ENCODE assay signal across 14 mouse cellular contexts in genomic region chr1:190570563-190570962, GRCm38 (mm10).
"Had no signal": no experiment of that assay in that cellular context is flagged by ENCODE, and none has a peak within 500 bp of the region (broad histone marks: within the 10 kb centered on the region; RNA-seq: fewer than 3 reads in every experiment).

No protein-coding gene starts in this region.

- ATAC-seq: midbrain, embryonic 16.5 days had no signal

- H3K27ac ChIP-seq: limb, embryonic 13.5 days; liver, embryonic 14.5 days; midbrain, embryonic 12.5 days; neural tube, embryonic 13.5 days; stomach, postnatal 0 days had no signal

- H3K9me3 ChIP-seq: limb, embryonic 13.5 days; midbrain, embryonic 12.5 days; neural tube, embryonic 13.5 days had no signal

- H3K36me3 ChIP-seq: limb, embryonic 13.5 days; midbrain, embryonic 12.5 days; neural tube, embryonic 13.5 days had no signal

- H3K27me3 ChIP-seq: limb, embryonic 13.5 days; neural tube, embryonic 13.5 days had no signal

- DNase-seq: kidney, adult 18-20 months; kidney, postnatal 14 days; left cerebral cortex, postnatal 4 days; lung, adult 18-20 months; right cerebral cortex, adult 18-20 months; right cerebral cortex, postnatal 25 days; thymus, adult 18-20 months; thymus, postnatal 14 days had no signal

- H3K9ac ChIP-seq: limb, embryonic 13.5 days; liver, embryonic 14.5 days; midbrain, embryonic 12.5 days; neural tube, embryonic 13.5 days had no signal

- H3K4me1 ChIP-seq: limb, embryonic 13.5 days; neural tube, embryonic 13.5 days had no signal

- H3K4me2 ChIP-seq: limb, embryonic 13.5 days; midbrain, embryonic 12.5 days; neural tube, embryonic 13.5 days had no signal

- H3K4me3 ChIP-seq: limb, embryonic 13.5 days; midbrain, embryonic 12.5 days; neural tube, embryonic 13.5 days had no signal
